Mouse (Mus musculus) embryonic facial prominence, embryonic 12.5 days (tissue): Measurements from ENCODE around the gene Rnf169. TPM values are rescaled to one million over a fixed set of nuclear protein-coding genes. Genes with fewer than 3 reads are reported as not detected.
A peak's percentile ranks its signal among the peaks of the same experiment; 100 is the strongest.

Experiments used
- ATAC-seq: fragments of 200-750 bp; cut with Nextera tagmentation; 2 replicates; pipeline ENCODE4 v1.8.0; 2017; ENCODE audit not compliant: insufficient number of reproducible peaks, insufficient read depth, low FRiP score, low TSS enrichment
- H3K27ac ChIP-seq: fragments of 300-500 bp; sonication (generic); 2 replicates; pipeline ENCODE4 v1.5.1; 2016; ENCODE audit warnings: mild to moderate bottlenecking
- H3K27me3 ChIP-seq: fragments of 300-500 bp; sonication (generic); 2 replicates; pipeline ENCODE4 v1.6.1; 2016; ENCODE audit warnings: mild to moderate bottlenecking, moderate library complexity
- H3K36me3 ChIP-seq: fragments of 300-500 bp; sonication (generic); 2 replicates; pipeline ENCODE4 v1.6.1; 2016; ENCODE audit warnings: mild to moderate bottlenecking
- H3K4me1 ChIP-seq: fragments of 300-500 bp; sonication (generic); 2 replicates; pipeline ENCODE4 v1.6.1; 2016
- H3K4me2 ChIP-seq: fragments of 300-500 bp; sonication (generic); replicated peaks from 2 replicates; pipeline ENCODE4 v1.6.1; 2016; ENCODE audit warnings: mild to moderate bottlenecking, moderate library complexity
- H3K4me3 ChIP-seq: fragments of 300-500 bp; sonication (generic); 2 replicates; pipeline ENCODE4 v1.5.1; 2016; ENCODE audit warnings: mild to moderate bottlenecking
- H3K9ac ChIP-seq: fragments of 300-500 bp; sonication (generic); 2 replicates; pipeline ENCODE4 v1.6.1; 2016; ENCODE audit warnings: mild to moderate bottlenecking, moderate library complexity
- H3K9me3 ChIP-seq: fragments of 300-500 bp; sonication (generic); 2 replicates; pipeline ENCODE4 v1.6.1; 2016; ENCODE audit warnings: mild to moderate bottlenecking, moderate library complexity
- WGBS: fragments of 180-500 bp; shearing (Covaris S2); methylation state at CpG from one replicate; pipeline ENCODE4 v1.1.7; 2016; 5-methylcytosine and 5-hydroxymethylcytosine counted together
- polyA plus RNA-seq: library from polyadenylated mRNA; unstranded; fragments of >200 nt; fragmentation: Nextera tagmentation; extraction: Ambion mirVana; gene quantifications from 2 replicates; pipeline ENCODE4 v1.2.1, GENCODE M21; 2016

Gene Rnf169
- polyA plus RNA-seq, 1 experiment from 2014 or later: 8.1 TPM

DNA sequence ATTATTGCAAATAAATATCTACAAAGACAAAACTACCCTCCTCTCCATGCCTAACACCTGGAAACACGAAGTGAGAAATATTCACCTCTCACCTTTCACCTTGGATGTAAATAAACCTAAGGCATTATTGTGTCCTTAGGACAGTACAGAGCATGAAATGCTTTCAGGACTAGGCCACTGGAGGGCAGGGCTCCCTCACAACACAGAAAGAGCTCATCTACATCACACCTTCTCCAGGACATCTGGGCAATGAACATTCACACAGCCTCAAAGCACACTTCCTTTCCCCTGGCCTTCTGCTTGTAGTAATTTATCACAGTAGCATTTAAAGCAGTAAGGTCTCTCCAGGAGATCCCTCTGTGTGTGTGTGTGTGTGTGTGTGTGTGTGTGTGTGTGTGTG, 44.5 kb downstream of the Rnf169 start:
- H3K9ac ChIP-seq: no peak overlapping the region
- no peaks in the 10 kb centered on the region for H3K4me1 ChIP-seq
- H3K36me3 ChIP-seq: peaks cover 45% of the 10 kb centered on the region
- no peaks in the 10 kb centered on the region for H3K9me3 ChIP-seq
- 74% methylated on average over 1 of the region's 1 CpGs for WGBS
- no peak overlapping the region for H3K4me2 ChIP-seq
- H3K27me3 ChIP-seq: no peaks in the 10 kb centered on the region
- ATAC-seq: no peak
- H3K4me3 ChIP-seq: no peak overlapping the region
- no peak overlapping the region for H3K27ac ChIP-seq

DNA sequence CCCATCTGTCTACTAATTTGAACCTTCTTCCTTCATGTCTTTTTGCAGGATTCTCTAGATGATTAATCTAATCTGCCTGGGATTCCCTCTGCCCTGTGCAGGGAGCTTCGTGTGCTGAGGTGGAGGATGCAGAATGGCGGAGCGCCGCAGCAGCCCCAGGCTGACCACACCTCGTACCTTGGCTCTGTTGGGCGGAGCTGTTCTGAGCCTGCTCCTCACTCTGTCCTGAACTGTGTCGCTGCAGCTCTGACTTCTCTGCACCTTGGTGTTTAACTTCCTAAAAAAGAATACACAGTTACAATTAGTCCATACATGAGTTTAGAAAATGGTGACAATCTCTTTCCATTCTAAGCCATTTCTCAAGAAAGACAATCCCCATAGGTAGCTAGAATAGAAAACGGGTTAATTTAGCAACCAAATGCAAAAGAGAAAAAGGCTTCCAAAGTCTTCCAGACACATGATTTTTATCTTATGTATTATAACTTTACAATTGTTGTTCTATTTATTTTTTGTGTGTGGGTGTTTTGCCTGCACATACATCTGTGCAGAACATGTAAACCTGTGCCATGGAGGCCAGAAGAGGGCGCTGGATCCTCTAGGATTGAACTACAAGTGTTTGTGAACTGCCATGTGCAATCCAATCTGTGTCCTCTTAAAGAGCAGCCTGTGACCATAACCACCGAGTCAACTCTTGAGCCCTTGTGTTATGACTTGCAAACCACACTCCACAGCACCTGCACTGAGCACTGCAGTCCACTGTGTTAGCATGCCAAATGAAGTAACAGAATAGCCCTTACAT, 53.1 kb downstream of the Rnf169 start:
- Histone ChIP-seq H3K36me3 (peaks cover 50% of the 10 kb centered on the region), H3K4me3 (no peak overlapping the region), H3K9me3 (no peaks in the 10 kb centered on the region), H3K4me2 (no peak overlapping the region), H3K27me3 (no peaks in the 10 kb centered on the region), H3K27ac (no peak overlapping the region), H3K4me1 (no peaks in the 10 kb centered on the region), H3K9ac (no peak overlapping the region)
- WGBS: 74% methylated on average over 10 of the region's 10 CpGs
- ATAC-seq: no peak

DNA sequence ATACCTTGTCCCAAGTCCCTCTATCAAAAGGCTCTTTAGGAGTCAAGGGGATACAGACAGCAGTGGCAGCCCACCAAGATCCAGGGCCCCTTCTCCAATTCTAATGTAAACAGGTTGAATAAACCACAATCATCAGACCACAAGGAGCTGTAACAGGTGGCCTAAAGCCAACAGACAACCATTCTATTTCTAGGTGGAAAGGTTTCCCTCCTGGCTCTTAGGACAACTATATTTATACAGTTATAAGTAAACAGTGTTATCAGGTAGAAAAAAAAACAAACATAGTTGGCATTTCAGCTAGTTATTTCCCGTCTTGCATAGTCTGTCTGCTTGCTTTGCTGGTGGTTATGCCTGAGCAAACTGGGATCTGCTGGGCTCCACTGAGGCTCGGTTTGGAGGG, 59.8 kb downstream of the Rnf169 start:
- Histone ChIP-seq H3K4me1 (peaks cover 16% of the 10 kb centered on the region), H3K36me3 (peaks cover 36% of the 10 kb centered on the region), H3K9ac (no peak overlapping the region), H3K27me3 (peaks cover 34% of the 10 kb centered on the region), H3K9me3 (no peaks in the 10 kb centered on the region), H3K4me3 (no peak overlapping the region), H3K4me2 (no peak overlapping the region), H3K27ac (no peak overlapping the region)
- no peak for ATAC-seq
- WGBS: 81% methylated on average over 2 of the region's 2 CpGs

DNA sequence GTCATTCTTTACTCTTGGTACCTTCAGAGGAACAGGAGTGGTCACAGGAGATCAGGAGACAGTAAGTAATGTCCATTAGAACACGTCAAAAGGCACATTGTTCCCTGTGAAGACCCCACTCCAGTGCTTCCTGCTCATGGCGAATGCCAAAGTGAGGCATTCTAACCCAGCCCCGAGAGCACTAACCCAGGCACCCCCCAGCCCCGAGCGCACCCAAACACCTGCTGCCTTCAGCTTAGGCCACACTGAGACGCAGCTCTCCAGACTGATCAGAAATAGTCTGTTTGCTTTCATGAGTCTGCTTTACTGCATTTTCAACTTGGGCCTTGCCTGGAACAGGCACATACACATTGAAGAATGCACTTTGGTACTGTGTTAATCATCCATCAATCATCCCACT, 60.3 kb downstream of the Rnf169 start:
- peaks cover 16% of the 10 kb centered on the region for H3K4me1 ChIP-seq
- WGBS: 88% methylated on average over 6 of the region's 6 CpGs
- ATAC-seq: no peak
- H3K36me3 ChIP-seq: peaks cover 32% of the 10 kb centered on the region
- H3K27ac ChIP-seq: no peak overlapping the region
- H3K27me3 ChIP-seq: peaks cover 35% of the 10 kb centered on the region
- no peak overlapping the region for H3K9ac ChIP-seq
- H3K4me3 ChIP-seq: no peak overlapping the region
- no peak overlapping the region for H3K4me2 ChIP-seq
- no peaks in the 10 kb centered on the region for H3K9me3 ChIP-seq

DNA sequence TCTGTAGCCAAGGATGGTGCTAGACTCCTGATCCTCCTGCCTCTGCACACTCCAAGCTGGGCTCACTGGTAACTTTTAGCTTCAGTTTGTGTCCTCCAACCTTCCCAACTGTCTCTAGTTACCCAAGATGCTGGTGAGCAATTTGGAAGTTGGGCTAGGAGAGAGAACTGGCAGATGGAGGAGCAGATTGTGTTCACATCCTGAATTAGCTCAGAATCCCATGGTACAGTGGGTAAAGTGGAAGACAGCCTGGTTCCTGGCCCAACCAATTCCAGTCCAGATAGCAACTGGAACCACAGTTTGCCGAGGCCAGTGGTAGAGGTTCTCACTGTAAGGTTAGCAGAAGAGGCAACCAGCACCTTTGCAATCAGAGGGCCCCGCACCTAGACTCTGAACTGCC, 61.1 kb downstream of the Rnf169 start:
- no peaks in the 10 kb centered on the region for H3K9me3 ChIP-seq
- peaks cover 24% of the 10 kb centered on the region for H3K36me3 ChIP-seq
- no peak for ATAC-seq
- H3K27me3 ChIP-seq: peaks cover 35% of the 10 kb centered on the region
- H3K27ac ChIP-seq: no peak overlapping the region
- H3K4me1 ChIP-seq: peaks cover 16% of the 10 kb centered on the region
- 96% methylated on average over 2 of the region's 2 CpGs for WGBS
- no peak overlapping the region for H3K9ac ChIP-seq
- no peak overlapping the region for H3K4me3 ChIP-seq
- no peak overlapping the region for H3K4me2 ChIP-seq

DNA sequence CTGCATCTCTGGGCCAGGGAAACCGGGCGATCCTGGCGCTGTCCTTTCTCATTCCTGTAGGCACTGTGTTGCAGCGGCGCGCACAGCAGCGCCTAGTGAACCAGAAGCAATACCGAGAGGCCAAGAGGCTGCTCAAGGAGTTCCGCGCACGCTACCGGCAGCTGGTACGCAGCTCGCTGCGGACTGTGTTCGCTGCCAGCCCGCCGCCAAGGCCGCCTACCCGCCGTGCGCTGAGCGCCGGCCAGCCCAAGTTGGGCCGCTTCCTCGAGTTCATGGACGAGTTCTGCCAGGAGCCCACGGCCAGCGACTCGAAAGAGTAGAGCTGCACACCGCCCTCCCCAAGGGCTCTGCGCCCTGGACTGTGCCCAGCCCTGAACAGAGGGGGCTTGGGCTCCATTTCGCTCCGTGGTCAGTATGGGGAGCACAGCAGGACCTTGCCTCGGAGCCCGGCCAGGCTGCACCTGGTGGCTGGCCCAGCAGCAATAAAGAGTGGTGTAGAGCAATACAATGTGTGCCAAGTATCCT, 62.9 kb downstream of the Rnf169 start:
- 1% methylated on average over 36 of the region's 36 CpGs for WGBS
- no peak overlapping the region for H3K27ac ChIP-seq

DNA sequence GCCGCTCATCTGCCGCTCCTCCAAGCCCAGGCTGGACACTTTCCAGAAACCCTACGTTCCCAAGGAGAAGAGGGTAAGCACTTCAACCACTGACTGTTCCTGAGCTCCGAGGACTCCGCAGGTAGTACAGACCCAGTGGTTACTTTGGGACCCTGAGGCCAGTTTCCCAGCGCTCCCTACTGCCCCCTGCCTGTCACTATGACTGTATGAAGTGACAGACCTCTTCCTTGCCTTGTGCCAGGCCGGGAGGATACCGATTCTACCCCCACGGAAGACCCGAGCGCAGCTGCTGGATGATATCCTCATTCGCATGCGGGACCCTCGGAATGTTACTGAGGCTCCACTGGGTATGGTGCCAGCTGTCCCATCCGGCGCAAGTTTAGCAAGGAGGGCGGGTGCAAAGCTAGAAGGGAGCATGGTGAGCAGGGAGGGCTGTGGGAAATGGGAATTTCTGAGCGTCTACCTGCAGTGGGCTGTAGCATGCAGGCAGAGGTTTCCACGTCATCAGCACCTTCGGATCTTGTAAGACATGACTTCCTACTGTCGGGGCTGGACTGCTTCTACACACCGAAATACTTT, 63.4 kb downstream of the Rnf169 start:
- H3K27ac ChIP-seq: no peak overlapping the region
- WGBS: 9% methylated on average over 22 of the region's 22 CpGs
- peak; percentile 44; the same call in 1 of the 2 replicates for ATAC-seq
- H3K4me2 ChIP-seq: peak overlapping the region; percentile 77
- H3K27me3 ChIP-seq: peaks cover 35% of the 10 kb centered on the region
- H3K36me3 ChIP-seq: peaks cover 8% of the 10 kb centered on the region
- peak overlapping the region; percentile 37 for H3K4me3 ChIP-seq
- H3K9ac ChIP-seq: peak overlapping the region; percentile 55
- no peaks in the 10 kb centered on the region for H3K9me3 ChIP-seq
- H3K4me1 ChIP-seq: peaks cover 16% of the 10 kb centered on the region

More for the DNA sequence above, 62.9 kb downstream of the Rnf169 start:
- peak overlapping the region; percentile 37 for H3K4me3 ChIP-seq
- H3K4me1 ChIP-seq: peaks cover 16% of the 10 kb centered on the region
- peak overlapping the region; percentile 55 for H3K9ac ChIP-seq
- peak overlapping the region; percentile 77 for H3K4me2 ChIP-seq
- ATAC-seq: peak; percentile 73; the same call in 1 of the 2 replicates
- H3K9me3 ChIP-seq: no peaks in the 10 kb centered on the region
- H3K27me3 ChIP-seq: peaks cover 35% of the 10 kb centered on the region
- peaks cover 11% of the 10 kb centered on the region for H3K36me3 ChIP-seq

DNA sequence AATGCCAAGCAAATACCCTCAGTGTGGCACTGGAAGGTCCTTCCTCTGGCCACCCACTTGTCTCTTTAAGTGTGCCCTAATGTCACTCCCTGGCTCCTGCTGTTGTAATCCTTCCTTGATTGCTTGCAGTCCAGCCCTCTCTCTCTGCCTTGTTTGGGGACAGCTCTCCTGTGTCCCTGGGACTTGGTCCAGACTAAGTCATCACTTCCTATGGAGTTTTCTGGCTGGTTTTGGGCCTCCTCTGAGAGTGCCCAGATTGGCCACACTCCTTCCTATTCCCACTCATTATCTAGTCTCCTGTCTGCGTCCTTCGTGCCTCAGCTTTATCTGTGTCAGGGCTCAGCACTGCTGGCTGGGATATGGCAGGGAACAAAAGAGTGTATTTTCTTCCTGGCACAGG, 64.7 kb downstream of the Rnf169 start:
- H3K27me3 ChIP-seq: peaks cover 35% of the 10 kb centered on the region
- peaks cover under 1% of the 10 kb centered on the region; the same call in 1 of the 2 replicates for H3K36me3 ChIP-seq
- no peak overlapping the region for H3K4me2 ChIP-seq
- H3K27ac ChIP-seq: no peak overlapping the region
- H3K9me3 ChIP-seq: no peaks in the 10 kb centered on the region
- ATAC-seq: no peak
- 87% methylated on average over 2 of the region's 2 CpGs for WGBS
- no peak overlapping the region for H3K9ac ChIP-seq
- no peak overlapping the region for H3K4me3 ChIP-seq
- H3K4me1 ChIP-seq: peaks cover 16% of the 10 kb centered on the region

DNA sequence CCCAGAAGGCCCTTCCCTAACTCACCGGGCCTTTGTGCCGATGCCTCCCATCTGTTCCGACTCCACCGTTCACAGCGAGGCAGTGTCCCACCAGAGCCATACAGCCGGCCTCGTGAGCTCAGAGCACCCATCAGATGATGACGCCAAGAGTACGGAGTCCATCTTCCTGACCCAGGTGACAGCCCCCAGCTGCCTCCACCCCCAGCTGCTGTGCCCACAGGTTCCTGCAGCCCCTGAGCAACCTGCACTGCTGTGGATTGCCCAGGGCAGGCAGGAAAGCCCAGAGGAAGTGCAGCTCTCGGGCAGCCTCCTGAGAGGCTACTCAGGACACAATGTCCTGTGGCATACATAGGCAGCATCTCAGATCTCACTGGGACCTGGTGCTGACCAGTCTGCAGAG, 65.9 kb downstream of the Rnf169 start:
- WGBS: 87% methylated on average over 10 of the region's 10 CpGs
- Histone ChIP-seq H3K4me1 (peaks cover 16% of the 10 kb centered on the region), H3K9ac (no peak overlapping the region), H3K27me3 (peaks cover 35% of the 10 kb centered on the region), H3K4me2 (no peak overlapping the region), H3K27ac (no peak overlapping the region), H3K36me3 (no peaks in the 10 kb centered on the region), H3K9me3 (no peaks in the 10 kb centered on the region), H3K4me3 (no peak overlapping the region)
- no peak for ATAC-seq

DNA sequence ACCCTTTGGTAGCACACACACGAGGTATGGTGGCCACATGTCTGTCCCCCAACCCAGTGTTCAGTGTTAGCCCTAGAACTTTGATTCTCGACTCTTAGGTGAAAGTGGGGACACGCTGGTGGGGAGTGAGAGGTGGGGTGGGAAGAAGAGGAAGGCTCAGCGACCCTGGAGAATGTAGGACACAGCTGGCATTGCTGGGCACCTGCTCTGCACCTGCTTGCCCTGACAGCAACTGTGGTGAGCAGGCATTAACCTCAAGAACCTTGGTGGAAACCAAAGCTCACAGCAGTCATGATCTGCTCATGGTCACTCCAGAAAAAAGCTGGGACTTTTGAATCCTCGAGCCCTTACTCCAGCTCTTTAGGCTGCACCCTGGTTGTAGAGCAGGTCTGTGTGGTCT, 69.2 kb downstream of the Rnf169 start:
- 76% methylated on average over 5 of the region's 5 CpGs for WGBS
- Histone ChIP-seq H3K27ac (no peak overlapping the region), H3K9ac (no peak overlapping the region), H3K4me3 (no peak overlapping the region), H3K27me3 (peaks cover 7% of the 10 kb centered on the region; the same call in 1 of the 2 replicates), H3K4me1 (no peaks in the 10 kb centered on the region), H3K36me3 (no peaks in the 10 kb centered on the region), H3K9me3 (no peaks in the 10 kb centered on the region), H3K4me2 (no peak overlapping the region)
- ATAC-seq: no peak

DNA sequence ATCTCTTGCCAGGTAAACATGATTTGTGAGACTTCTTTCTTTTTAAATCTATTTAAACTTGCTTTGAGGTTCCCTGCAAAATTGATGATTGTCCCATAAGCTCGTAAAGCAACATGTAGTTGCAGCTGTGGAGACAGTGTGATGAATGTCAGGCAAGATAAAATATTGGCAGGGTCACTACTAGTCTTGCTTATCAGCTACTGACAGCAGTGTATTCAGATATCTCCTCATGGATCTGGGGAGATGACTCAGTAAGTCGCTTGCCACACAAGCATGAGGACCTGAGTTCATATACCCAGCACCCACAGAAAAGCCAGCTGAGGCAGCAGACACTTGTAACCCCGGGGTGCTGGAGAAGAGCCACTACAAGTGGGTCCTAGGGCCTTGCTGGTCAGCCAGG, 72.8 kb downstream of the Rnf169 start:
- no peak overlapping the region for H3K27ac ChIP-seq
- no peak for ATAC-seq
- H3K9me3 ChIP-seq: no peaks in the 10 kb centered on the region
- no peaks in the 10 kb centered on the region for H3K4me1 ChIP-seq
- H3K4me3 ChIP-seq: no peak overlapping the region
- H3K9ac ChIP-seq: no peak overlapping the region
- WGBS: 75% methylated on average over 3 of the region's 3 CpGs
- H3K27me3 ChIP-seq: no peaks in the 10 kb centered on the region
- H3K4me2 ChIP-seq: no peak overlapping the region
- no peaks in the 10 kb centered on the region for H3K36me3 ChIP-seq

DNA sequence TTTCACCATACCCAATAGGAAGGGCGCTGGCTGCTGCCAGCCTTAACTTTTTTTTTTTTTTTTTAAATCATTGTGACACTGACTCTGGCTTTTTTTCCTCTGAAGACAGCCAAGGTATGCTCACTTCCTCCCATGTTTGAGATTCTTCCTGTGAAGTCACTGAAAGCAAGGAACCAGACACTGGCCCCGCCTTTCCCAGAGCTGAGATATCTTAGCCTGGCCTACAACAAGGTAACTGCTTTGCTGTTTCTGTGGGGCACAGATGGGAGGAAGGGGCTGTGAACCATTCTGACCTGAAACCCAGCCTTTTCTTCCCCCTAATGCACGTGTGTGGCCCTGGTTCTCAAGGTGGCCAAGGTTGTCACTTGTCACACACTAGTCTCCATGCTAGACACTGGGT, 73.9 kb downstream of the Rnf169 start:
- Histone ChIP-seq H3K36me3 (no peaks in the 10 kb centered on the region), H3K9ac (no peak overlapping the region), H3K27ac (no peak overlapping the region), H3K27me3 (no peaks in the 10 kb centered on the region), H3K4me3 (no peak overlapping the region), H3K4me1 (no peaks in the 10 kb centered on the region), H3K9me3 (no peaks in the 10 kb centered on the region), H3K4me2 (no peak overlapping the region)
- WGBS: 87% methylated on average over 3 of the region's 3 CpGs
- ATAC-seq: no peak
